Mouse (Mus musculus): ENCODE results near the gene Ttn. TPM values are rescaled to one million over a fixed set of nuclear protein-coding genes. Genes with fewer than 3 reads are reported as not detected.

The Ttn gene
- polyA plus RNA-seq, 2 experiments from 2014 or later: 5.5 to 9.2 TPM

DNA sequence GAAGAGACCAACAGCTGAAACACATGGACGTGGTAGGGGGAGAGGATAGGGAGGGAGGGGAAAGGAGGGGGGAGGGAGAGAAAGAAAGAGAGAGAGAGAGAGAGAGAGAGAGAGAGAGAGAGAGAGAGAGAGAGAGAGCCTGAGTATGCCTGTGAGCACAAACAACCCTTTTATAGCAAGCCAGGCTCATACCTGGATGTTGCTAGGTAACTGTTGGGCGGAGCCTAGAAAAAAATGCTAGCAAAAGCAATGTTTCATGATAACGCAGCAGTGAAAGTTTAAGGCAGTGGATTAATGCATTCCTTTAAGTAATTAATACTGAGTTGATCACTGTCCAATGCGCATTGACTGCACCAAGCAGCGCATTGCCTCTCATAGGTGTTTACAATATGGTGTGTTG lies 327.7 kb downstream of the Ttn start:
- no peak for ATAC-seq

Other genes with a start within 250 kb of the Ttn start
- 1 to 10 TPM; 1.6 to 4.8 TPM for gene Ccdc141, start 188.1 kb upstream of the Ttn start, polyA plus RNA-seq (2017; shearing (Covaris generic))